Mouse (Mus musculus) neutrophil, adult 5-6 weeks (primary cell): ENCODE data around the gene Hps4. TPM values are rescaled to one million over a fixed set of nuclear protein-coding genes. Genes with fewer than 3 reads are reported as not detected.
A peak's percentile ranks its signal among the peaks of the same experiment; 100 is the strongest.
"Not testable (repeated sequence)": the region's sequence is repeated elsewhere in the genome, so short reads cannot be mapped to it uniquely, and the experiment has no call there.

Experiments
- ATAC-seq: fragments of 151-379, 151-347 bp; 2 replicates; pipeline ENCODE4 v1.8.0; 2017; ENCODE audit warnings: mild to moderate bottlenecking, moderate TSS enrichment; ENCODE audit not compliant: insufficient number of reproducible peaks, poor library complexity, low FRiP score, severe bottlenecking; ENCODE audit errors: extremely low read depth
- total RNA-seq: library from RNA; stranded (forward); fragments of 200-1000 nt; gene quantifications from 2 replicates; pipeline ENCODE4 v1.2.3, GENCODE M21; 2017

Hps4 gene
- total RNA-seq: 18.3 and 18.4 TPM in 2 replicates

DNA sequence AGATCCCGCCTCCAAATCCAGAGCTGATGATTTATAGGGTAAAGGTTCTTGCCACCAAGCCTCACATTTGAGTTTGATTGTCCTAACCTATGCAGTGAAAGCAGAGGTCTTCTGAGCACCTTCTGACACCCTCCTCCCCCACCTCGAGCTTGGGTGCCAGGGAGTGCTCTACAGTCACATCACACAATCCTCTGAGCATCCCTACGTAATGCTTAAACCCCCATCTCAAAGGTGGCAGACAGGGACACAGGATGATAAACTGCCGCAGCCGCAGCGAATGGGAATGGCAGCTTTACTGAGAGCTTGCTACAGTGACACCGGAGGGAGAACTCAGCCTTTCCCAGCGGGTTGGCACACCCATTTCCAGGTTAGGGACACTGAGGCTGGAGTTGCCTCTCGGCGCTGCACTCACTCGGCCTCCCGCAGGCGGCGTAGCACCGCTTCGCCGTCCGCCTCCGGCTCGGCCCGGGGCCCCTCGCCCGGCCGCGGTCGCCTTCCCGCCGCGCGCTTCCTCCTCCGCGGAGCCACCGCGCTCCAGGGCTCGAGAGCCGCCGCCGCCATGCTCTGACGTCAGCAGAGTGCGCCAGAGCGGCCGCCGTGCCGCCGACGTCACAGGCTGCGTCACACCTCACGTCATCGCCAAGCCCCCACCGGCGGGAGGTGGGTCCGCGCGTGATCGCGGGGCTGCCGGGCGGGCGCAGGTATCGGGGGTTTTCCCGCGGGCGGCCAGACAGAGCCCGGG lies at the start of gene Hps4, which contains the start of gene Srrd:
TSS of gene Hps4 (plus strand) at position 621 of the 742 bp plus-strand sequence.
TSS of gene Srrd (minus strand) at position 578 of the 742 bp plus-strand sequence.
- ATAC-seq: peak; percentile 58

DNA sequence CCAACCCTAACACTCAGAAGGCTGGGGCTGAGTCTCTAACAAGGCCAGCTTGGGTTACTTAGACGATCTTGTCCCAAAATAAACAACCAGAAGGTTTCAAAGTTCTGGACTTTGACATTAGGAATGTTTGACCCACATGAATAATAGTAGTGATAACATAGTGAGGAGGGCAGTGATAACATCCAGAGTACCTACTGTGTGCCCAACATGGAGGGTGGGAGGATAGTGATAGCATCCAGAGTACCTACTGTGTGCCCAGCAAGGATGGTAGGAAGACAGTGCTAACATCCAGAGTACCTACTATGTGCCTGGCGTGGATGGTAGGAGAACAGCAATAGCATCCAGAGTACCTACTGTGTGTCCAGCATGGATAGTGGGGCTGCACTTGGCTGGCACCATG lies 49.1 kb upstream of the Hps4 start:
- ATAC-seq: no peak

DNA sequence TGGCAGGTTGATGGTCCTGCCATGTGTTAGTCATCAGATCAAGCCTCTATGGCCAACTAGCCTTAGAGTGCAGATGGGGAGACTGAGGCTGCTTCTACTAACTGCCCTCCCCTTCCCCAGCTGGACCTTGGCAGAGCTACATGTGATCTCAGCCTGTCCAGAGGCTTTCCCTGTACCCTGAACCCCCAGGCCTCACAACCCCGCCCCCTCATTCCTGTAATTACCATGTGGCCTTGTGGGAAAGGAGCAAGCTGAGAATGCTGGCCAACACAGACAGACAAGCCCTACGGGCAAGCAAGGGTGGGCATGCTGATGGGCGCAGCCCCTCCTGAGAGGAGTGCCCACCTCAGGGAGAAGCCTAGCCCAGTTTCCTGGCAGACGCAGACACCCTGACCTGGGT lies 48.2 kb upstream of the Hps4 start:
- no peak for ATAC-seq

DNA sequence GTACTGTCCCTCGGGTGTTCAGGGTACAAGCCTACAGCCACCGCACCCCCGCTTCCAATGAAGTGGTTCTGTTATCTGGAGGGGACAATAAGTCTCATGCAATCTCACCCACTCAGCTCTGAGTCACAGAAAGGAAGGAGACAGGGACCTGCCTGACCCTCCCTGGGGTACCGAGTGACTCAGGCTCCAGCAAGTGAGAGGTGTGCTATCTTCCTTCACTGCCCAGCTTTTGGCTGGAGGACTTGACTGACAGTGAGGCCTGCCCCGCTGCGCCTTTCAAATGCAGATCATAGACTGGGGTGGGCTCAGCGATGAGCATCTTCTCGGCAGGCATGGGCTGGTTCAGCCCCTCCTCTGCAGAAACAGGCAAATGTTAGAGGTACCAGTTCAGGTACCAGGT lies 47.7 kb upstream of the Hps4 start:
- ATAC-seq: no peak

DNA sequence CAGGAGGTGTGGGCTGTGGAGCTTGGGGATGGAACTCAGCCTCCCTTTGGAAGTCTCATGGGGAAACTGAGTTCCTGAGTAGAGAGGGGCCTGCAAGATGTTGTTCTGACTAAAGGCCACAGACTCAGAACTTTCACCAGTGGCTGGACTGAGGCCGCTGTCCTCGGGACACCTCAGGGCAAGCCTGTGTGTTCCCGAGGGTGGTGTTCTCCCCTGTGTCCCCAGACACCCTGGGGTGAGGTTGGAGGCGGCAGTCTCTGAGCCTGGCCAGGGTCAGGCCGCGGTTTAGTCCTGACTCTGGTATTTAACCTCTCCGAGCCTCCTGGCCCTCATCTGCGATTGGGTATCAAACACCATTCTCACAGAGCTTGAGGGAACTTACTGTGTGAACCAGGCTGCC lies 47.3 kb upstream of the Hps4 start:
- ATAC-seq: no peak

DNA sequence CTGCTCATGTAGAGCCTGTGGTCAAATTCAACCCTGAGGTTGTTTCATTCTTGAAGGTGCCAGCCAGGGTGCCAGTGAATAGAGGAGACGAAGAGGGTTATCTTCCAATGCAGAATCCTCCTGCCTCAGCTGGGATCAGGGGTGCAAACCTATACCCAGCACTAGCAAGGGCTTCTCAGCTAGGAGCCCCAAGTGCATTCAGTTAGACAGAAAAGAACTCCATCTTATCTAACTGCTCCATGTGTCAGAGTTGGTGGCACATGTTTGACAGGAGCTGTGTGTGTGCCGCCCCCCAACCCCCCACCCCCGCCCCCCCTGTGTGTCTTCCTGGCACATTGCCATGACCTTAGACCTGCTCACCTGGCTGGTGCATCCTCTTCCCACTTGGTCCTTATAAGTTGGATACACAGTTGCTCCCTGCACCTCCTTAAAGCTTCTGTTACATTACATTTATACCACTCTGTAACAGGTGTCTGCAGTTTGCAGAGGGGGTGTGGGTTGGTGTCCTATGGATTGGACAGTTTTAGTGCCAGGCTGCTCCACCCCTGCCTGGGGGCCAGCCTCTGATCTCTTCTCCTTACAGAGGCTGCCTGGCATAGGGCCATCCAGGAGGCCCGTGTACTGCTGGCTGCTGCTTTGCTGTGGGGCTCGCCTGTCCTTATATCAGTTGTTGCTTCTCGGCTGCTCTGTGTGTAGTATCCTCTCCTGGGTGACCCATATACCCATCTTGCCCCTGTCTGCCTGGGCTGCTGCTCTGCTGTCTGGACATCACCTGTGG lies 46.3 kb upstream of the Hps4 start:
- ATAC-seq: no peak

DNA sequence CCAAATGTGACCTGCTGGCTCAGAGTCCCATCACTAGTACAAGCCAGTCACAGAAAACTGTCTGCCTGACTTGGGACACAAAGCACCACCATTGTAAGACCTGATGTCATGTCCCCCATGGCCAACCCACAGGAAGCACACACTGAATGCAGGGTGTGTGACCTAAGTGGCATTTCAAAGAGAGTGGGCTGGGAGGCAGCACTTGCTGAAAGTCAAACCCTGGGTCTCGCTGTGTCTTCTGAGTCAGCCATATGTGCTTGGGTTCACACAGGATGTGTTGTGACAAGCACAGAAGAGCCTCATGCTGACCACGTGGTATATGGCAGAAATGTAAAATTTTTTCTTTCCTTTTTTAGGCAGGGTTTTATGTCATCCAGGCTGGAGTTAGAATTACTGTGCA lies 45.6 kb upstream of the Hps4 start:
- peak; percentile 28 for ATAC-seq

DNA sequence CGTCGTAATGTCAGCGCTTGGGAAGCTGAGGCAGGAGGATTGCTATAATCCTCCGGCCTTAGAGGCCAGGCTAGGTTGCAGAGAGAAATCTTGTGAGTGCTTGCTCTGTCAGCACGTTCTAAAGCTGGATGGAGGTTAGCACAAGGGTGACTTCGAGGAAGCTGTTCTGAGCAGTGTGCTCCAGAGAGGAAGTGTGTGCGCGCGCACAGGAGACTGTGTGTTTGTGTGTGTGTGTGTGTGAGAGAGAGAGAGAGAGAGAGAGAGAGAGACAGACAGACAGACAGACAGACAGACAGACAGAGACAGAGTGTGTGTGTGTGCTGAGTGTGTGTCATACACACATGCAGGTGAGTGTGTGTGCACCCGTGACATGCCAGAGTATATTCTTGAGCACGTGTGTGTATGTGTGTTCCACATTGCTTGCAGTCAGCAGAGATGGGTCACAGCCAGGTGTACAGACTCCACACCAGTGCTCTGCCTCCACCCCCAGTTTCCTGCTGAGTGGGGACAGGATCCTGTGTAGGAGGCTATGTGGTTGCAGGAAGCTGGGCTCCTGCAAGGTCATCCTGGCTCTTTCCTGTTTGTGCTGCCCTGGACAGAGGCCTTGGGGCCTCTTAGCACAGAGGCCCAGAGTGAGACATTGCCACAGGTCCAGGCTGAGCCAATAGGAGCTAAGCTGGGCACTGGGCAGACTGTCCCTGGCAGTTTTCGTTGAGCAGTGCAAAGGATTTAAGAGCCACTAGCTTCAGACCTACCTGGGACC lies 44.5 kb upstream of the Hps4 start:
- peak; percentile 16; the same call in 1 of the 2 replicates for ATAC-seq

DNA sequence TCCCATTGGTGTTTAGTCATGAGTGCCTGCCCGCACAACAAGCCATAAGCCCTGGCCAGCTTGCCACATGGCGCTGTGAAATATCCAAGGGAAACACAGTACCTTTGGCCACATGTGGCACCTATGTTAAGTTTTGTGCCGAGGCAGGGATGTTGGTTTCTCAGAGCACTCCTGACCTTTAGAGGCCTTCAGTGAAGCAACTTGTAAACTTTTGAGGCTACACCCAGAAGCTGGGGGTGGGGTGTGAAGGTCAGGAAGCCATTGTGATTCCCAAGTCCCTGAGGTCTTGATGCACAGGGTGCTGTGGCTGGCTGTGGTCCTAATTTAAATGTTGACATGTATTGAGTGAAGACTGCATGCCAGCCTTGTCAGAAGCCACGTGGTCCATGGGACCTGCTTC lies 43.5 kb upstream of the Hps4 start:
- no peak for ATAC-seq

DNA sequence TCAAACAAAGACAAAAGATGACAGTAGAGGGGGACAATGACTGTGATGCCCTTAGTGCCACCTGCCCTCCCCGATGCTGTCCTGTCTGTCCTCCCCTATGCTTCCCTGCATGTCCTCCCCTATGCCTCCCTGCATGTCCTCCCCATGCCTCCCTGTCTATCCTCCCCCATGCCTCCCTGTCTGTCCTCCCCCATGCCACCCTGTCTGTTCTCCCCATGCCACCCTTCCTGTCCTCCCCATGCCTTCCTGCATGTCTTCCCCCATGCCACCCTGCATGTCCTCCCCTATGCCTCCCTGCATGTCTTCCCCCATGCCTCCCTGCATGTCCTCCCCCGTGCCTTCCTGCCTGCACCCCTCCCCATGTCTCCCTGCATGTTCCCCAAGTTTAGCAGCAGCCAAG lies 42.8 kb upstream of the Hps4 start:
- no peak for ATAC-seq

DNA sequence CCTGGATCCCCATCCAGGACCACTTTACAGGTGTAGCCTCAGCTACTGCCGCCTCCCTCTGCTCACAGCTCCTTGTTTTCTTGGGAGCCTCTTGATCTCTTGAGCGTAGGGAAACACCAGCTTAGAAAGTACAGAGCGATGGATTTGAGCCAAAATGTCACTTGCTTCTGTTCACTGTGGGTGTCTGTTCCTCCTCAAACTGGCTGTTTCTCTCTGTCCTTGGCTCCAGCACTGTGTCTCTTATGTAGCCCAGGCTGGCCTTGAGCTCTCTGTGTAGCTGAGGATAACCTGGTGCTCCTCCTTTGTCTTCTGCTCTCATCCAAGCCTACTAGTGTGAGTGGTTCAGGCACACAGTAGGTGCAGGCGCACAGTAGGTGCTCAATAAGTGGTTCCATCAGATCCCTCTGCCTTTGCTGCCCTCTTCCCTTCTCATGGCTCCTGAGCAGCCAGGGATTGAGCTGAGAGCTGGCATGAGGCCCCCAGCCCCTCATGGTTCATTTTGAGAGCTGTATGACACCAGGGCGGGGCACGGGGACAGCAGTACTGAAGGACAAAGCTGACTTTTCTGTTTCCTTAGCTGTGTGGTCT lies 42.1 kb upstream of the Hps4 start:
- ATAC-seq: no peak

DNA sequence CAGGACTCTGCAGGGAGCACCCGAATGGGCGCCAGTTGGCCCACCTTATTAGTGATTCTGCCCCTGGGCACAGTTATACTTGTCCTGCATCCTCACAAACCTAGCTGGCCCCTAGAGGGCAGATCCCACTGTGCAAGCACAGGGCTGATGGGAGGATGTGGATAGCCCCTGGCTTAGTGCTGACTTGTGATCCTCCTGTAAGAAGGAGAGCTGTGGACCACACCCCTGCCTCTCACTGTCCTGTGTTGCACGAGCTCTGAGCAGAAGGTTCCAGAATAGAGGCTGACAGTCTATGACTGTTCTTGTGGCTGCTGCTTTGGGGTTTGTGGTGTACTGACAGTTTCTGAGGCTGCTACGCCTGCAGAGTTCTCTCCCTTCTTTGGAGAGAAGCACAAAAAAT lies 41.2 kb upstream of the Hps4 start:
- no peak for ATAC-seq

DNA sequence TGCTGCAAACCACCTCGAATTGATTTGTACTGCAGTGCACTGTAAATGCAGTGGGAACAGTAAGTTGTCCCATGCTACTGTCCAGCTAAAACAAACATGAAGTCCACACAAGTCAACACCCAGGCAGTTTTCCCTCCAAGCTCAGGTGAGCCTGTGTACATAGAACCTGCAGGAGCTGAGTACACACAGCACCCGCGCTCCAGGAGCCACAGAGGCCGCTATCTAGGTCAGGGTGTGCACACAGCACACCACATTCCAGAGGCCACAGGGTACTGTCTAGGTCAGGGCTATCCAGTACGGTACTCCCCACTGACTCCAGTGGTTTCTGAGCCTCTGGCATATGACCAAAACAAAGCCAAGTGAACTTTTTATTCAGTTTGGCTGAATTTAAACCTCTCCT lies 40.6 kb upstream of the Hps4 start:
- ATAC-seq: no peak

DNA sequence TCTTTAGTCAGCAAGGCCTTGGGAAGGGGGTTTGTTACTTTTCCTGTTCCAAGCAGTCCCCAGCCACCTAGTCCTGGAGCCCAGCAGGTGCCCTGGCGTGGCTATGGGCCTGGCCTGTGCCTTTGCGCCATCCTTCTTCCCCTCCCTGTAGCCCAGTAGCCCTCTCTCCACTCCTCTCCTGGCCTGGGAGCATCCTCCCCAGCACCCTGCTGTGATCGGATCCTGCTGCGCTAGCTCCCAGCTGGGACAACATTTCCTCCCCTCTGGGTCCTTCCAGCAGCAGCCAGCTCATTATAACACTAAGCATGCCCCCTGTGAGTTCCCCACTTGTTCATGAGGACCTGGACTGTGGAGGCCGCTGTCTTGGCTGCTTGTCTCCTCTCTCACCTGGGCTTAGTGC lies 37.0 kb upstream of the Hps4 start:
- no peak for ATAC-seq

DNA sequence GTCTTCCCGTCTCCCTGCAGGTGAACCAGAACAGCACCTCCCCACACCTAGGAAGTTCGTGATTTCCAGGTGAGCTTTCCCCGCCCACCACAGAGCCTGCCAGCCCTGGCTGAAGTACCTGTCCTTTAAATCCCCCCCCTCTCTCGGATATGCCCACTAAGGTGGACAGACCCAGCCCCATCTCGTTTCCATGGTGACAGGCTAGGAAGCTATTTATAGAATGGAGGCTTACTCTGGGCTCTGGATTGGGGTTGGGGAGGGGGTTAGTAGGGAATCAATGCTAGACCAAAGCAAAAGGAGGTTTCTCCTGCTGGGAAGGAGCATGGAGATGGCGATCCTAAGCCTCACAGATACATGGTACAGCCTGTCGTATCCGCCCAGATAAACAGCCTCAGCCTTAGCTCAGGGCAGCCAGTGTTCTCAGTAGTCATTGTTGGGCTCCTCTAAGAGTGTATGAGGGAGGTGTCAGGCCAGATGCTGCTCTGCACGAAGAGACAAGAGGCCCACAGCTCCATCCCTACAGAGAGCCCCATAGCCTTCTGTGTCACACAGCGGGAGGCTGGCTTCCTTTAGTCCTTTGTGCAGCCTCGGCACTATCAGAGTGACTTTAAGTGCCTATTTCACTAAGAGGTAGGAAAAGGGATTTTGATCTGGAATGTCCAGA lies 29.5 kb upstream of the Hps4 start:
- no peak for ATAC-seq

DNA sequence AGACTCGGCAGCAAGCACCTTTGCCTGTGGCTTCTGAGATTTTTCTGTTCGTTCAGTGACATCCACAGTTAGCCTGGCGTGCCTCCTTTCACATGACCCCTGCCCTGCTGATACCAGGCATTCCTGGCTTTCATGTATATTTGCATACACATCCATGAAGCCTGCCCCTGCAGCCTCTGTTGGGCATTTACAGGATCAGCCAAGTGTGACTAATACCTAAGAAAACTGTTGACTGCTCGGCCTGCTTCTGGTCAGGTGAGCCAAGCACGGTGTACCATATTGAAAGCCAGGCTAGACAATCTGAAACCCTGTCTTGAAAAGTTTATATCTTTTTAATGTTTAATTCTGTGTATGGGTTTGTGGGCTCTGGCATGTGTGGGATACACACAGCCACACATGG lies 26.4 kb upstream of the Hps4 start:
- no peak for ATAC-seq

DNA sequence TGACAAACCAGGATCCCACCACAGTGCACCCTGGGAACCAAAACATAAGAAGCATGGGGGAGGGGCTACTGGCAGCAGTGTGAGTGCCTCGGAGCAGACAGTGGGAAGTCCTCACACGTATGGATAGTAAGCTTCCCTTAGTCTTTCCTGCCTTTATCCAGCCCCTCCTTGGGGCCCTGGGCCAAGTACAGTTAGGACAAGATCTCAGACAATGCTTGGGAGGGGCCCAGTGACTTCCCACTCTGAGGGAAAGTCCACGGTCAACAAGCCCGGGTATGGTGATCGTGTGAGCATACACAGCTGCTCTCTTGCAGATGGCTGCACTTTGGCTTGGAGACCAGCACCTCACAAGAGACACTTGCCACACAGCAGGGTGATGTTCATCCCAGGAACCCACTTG lies 25.6 kb upstream of the Hps4 start:
- no peak for ATAC-seq

DNA sequence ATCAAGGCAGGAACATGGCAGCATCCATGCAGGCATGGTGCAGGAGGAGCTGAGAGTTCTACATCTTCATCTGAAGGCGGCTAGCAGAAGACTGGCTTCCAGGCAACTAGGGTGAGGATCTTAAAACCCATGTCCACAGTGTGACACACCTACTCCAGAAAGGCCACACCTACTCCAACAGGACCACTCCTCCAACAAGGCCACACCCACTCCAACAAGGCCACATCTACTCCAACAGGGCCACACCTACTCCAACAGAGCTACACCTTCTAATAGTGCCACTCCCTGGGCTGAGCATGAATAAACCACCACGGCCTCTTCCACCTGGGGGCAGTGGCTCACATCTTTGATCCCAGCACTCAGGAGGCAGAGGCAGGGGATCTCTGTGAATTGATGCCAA lies 23.5 kb upstream of the Hps4 start:
- not testable (repeated sequence) for ATAC-seq

DNA sequence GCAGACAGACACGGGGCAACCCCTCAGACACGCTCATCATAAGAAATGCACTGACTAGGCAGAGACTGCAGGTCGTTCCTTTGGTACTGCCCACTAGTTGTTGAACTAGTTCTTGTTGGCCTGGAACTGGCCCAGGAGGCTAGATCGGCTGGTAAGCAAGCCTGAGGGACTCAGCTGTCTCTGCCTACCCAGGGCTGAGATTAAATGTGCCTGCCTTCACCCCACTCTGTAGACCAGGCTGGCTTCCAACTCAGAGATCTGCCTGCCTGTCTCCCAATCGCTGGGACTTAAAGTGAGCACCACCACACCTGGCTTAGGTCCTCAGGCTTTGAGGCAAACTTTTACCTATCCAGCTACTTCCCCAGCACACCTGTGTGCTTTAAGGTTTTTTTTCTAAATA lies 22.5 kb upstream of the Hps4 start:
- no peak for ATAC-seq
